Mouse (Mus musculus) kidney, postnatal 0 days (tissue): ENCODE results near the gene Sorbs2. TPM values are rescaled to one million over a fixed set of nuclear protein-coding genes. Genes with fewer than 3 reads are reported as not detected.

Experiments used
- ATAC-seq: fragments of 200-750 bp; cut with Nextera tagmentation; replicated peaks from 2 replicates; pipeline ENCODE4 v1.8.0; 2017; ENCODE audit warnings: low read depth, moderate number of reproducible peaks, moderate TSS enrichment, moderate library complexity; ENCODE audit not compliant: low FRiP score
- DNase-seq: peaks from one replicate; pipeline ENCODE4 v3.0.0-alpha.2; 2016; ENCODE audit warnings: low spot score
- H3K27ac ChIP-seq: fragments of 300-500 bp; sonication (generic); 2 replicates; pipeline ENCODE4 v1.5.1; 2014; ENCODE audit warnings: mild to moderate bottlenecking
- H3K27me3 ChIP-seq: fragments of 300-500 bp; sonication (generic); 2 replicates; pipeline ENCODE4 v1.6.1; 2014; ENCODE audit warnings: low read length, mixed read lengths; ENCODE audit not compliant: insufficient read depth
- H3K36me3 ChIP-seq: fragments of 300-500 bp; sonication (generic); 2 replicates; pipeline ENCODE4 v1.6.1; 2014; ENCODE audit warnings: low read length, mixed read lengths; ENCODE audit not compliant: insufficient read depth
- H3K4me1 ChIP-seq: fragments of 300-500 bp; sonication (generic); replicated peaks from 2 replicates; pipeline ENCODE4 v1.6.1; 2014; ENCODE audit warnings: antibody characterized with exemption, low read length, mixed read lengths; ENCODE audit not compliant: insufficient read depth
- H3K4me2 ChIP-seq: fragments of 300-500 bp; sonication (generic); 2 replicates; pipeline ENCODE4 v1.6.1; 2014; ENCODE audit warnings: mild to moderate bottlenecking, low read length, moderate library complexity, mixed read lengths
- H3K4me3 ChIP-seq: fragments of 300-500 bp; sonication (generic); replicated peaks from 2 replicates; pipeline ENCODE4 v1.5.1; 2014; ENCODE audit warnings: low read depth, low read length
- H3K9ac ChIP-seq: fragments of 300-500 bp; sonication (generic); 2 replicates; pipeline ENCODE4 v1.6.1; 2014; ENCODE audit warnings: low read depth, low read length
- H3K9me3 ChIP-seq: fragments of 300-500 bp; sonication (generic); replicated peaks from 2 replicates; pipeline ENCODE4 v1.6.1; 2016; ENCODE audit warnings: low read length, inconsistent platforms, mixed read lengths
- CTCF ChIP-seq: IDR thresholded peaks from 2 replicates; pipeline ENCODE4 v1.5.1; 2016; ENCODE audit warnings: antibody characterized with exemption, low read depth, mild to moderate bottlenecking, moderate library complexity
- WGBS: fragments of 180-500 bp; shearing (Covaris S2); extraction: QIAGEN DNeasy Blood & Tissue Kit; methylation state at CpG from one replicate; pipeline ENCODE4 v1.1.7; 2014; 5-methylcytosine and 5-hydroxymethylcytosine counted together
- polyA plus RNA-seq: library from polyadenylated mRNA; unstranded; fragments of >200 nt; fragmentation: Nextera tagmentation; extraction: Ambion mirVana; gene quantifications from 2 replicates; pipeline ENCODE4 v1.2.1, GENCODE M21; 2015

Sorbs2 gene
- polyA plus RNA-seq, 1 experiment from 2014 or later = 41.6 TPM

DNA sequence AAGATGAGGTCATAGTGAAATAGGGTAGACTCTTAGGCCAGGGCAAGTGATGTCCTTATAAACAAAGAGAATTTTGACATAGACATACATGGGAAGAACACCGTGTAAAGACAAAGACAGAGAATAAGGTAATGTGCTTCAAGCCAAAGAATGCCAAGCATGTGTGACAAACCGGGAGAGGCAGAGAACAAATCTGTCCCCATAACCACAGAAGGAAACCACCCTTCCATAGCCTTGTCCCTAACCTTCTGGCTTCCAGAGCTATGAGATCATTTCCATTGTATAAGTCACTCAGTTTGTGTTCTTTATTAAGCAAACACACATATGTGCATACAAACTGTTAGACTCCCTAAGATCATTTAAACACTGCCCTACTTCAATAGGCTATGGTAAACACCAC, 21.3 kb downstream of the Sorbs2 start:
- Histone ChIP-seq H3K4me1 (no peaks in the 10 kb centered on the region), H3K9ac (no peak overlapping the region), H3K36me3 (no peaks in the 10 kb centered on the region), H3K4me3 (no peak overlapping the region), H3K4me2 (no peak overlapping the region), H3K9me3 (no peaks in the 10 kb centered on the region), H3K27ac (no peak overlapping the region), H3K27me3 (no peaks in the 10 kb centered on the region)
- TF ChIP-seq CTCF = no peak
- no peak for DNase-seq
- 70% methylated on average over 2 of the region's 2 CpGs for WGBS
- ATAC-seq = no peak

DNA sequence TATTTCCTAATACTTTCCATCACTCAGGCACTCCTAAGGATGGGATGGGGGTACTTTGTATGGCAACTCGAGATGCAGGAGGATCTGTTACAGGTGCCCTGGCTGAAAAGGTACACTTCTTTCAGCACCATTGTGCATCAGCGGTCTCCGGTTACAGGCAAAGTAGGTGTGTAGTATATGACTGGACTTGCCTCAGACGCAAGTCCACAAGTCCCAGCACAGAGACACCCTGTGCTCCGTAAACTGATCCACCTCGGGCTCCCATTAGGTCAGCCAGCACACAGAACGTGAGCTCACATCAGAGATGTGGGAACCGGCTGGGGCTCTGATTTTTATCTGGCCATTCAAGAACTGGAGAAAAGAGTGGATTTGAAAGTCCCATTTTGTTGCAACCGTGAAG, 29.0 kb downstream of the Sorbs2 start:
- H3K4me2 ChIP-seq = no peak overlapping the region
- no peak overlapping the region for H3K9ac ChIP-seq
- no peak overlapping the region for H3K4me3 ChIP-seq
- H3K27me3 ChIP-seq = no peaks in the 10 kb centered on the region
- no peak for TF ChIP-seq CTCF
- H3K4me1 ChIP-seq = no peaks in the 10 kb centered on the region
- no peaks in the 10 kb centered on the region for H3K9me3 ChIP-seq
- H3K36me3 ChIP-seq = no peaks in the 10 kb centered on the region
- no peak for DNase-seq
- ATAC-seq = no peak
- no peak overlapping the region for H3K27ac ChIP-seq
- 49% methylated on average over 9 of the region's 9 CpGs for WGBS

DNA sequence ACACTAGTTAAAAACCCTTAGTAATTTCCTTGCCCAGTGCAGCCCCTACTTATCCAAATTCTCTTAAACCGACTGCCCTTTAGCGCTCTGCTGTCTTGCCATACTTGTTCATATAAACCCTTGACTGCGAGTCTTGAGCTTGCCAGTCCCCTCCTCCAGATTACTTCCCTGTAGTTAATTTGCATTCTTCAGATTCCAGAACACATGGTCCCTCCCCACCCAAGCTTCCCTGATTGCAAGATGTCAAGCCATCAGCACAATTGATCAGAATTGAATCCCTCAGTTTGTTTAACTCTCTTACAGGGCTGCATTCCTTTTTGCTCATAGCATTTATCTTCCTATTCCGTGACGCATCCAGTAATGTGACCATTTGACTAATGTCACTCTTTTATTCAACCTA, 32.9 kb downstream of the Sorbs2 start:
- ATAC-seq (no peak), DNase-seq (peak; percentile 20)
- 56% methylated on average over 5 of the region's 5 CpGs for WGBS
- H3K4me1 ChIP-seq = no peaks in the 10 kb centered on the region
- H3K4me3 ChIP-seq = no peak overlapping the region
- TF ChIP-seq CTCF = no peak
- H3K9me3 ChIP-seq = no peaks in the 10 kb centered on the region
- no peaks in the 10 kb centered on the region for H3K27me3 ChIP-seq
- H3K4me2 ChIP-seq = no peak overlapping the region
- no peak overlapping the region for H3K9ac ChIP-seq
- H3K36me3 ChIP-seq = no peaks in the 10 kb centered on the region
- no peak overlapping the region for H3K27ac ChIP-seq

DNA sequence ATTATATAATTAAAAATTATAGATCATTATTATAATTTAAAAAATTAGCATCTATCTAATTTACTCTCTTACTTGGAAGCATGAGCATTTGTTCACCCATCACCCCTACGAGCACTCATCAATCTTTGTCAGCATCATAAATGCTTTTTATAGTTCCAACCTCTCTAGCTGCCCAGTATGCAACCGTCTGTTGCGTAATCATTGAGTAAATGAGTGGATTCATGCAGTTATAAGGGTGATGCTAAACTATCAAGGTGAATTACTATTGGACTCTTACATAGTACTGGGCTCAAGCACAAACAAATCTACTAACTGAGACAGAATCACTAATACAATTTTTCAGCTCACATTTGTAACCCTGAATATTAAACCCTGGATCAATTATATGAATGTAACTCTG, 44.6 kb downstream of the Sorbs2 start:
- no peaks in the 10 kb centered on the region for H3K4me1 ChIP-seq
- no peak overlapping the region for H3K9ac ChIP-seq
- no peak for TF ChIP-seq CTCF
- H3K27me3 ChIP-seq = no peaks in the 10 kb centered on the region
- DNase-seq = no peak
- H3K27ac ChIP-seq = no peak overlapping the region
- no peak overlapping the region for H3K4me3 ChIP-seq
- WGBS = 88% methylated on average over 3 of the region's 3 CpGs
- H3K36me3 ChIP-seq = no peaks in the 10 kb centered on the region
- H3K9me3 ChIP-seq = no peaks in the 10 kb centered on the region
- no peak overlapping the region for H3K4me2 ChIP-seq
- no peak for ATAC-seq

DNA sequence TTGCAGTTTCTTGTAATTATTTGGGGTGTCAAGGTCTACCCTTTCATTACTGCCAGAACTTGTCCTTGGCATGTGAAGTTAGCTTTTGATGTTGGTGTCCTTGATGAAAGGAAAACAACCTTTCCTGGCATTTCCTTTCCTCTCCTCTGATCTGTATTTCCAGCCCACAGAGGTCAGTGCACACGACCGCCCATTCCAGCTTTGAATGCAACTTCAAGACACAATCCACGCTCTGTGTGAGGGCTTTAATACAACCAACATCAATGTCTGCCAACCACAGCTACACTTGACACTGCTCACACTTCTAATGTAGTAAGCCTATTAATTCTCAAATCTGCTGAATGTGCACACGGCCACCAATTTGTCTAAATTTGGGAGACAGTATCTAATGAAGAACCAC, 47.0 kb downstream of the Sorbs2 start:
- DNase-seq (peak; percentile 24), ATAC-seq (no peak)
- H3K4me1 ChIP-seq = no peaks in the 10 kb centered on the region
- no peaks in the 10 kb centered on the region for H3K27me3 ChIP-seq
- H3K9ac ChIP-seq = no peak overlapping the region
- H3K9me3 ChIP-seq = no peaks in the 10 kb centered on the region
- TF ChIP-seq CTCF = no peak
- no peaks in the 10 kb centered on the region for H3K36me3 ChIP-seq
- no peak overlapping the region for H3K27ac ChIP-seq
- WGBS = 42% methylated on average over 4 of the region's 4 CpGs
- no peak overlapping the region for H3K4me2 ChIP-seq
- no peak overlapping the region for H3K4me3 ChIP-seq

DNA sequence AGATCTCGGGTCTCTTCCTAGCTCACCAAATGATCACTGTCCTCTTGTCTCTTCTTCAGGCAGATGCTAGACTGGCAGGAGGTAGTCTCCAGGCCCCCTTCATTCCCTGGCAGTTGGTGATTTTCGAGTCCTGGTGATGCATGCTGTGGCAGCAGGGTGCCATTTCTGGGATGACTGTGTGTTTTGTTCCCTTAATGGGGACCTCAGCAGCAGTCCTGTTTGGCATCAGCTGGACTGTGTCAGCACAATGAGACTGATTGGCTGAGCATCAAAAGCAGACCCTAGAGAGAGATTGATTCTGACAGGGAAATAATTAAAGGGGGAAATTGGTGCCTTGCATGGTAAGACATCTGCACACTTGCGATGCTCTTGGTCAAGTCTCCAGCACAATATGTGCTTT, 50.3 kb downstream of the Sorbs2 start:
- TF ChIP-seq CTCF = no peak
- Histone ChIP-seq H3K4me3 (no peak overlapping the region), H3K36me3 (no peaks in the 10 kb centered on the region), H3K9me3 (no peaks in the 10 kb centered on the region), H3K27ac (no peak overlapping the region), H3K4me2 (no peak overlapping the region), H3K27me3 (no peaks in the 10 kb centered on the region), H3K9ac (no peak overlapping the region), H3K4me1 (0 out of 2 replicates have a peak, but pooled peaks cover 4% of the 10 kb centered on the region)
- ATAC-seq = no peak
- WGBS = 80% methylated on average over 3 of the region's 3 CpGs
- no peak for DNase-seq

DNA sequence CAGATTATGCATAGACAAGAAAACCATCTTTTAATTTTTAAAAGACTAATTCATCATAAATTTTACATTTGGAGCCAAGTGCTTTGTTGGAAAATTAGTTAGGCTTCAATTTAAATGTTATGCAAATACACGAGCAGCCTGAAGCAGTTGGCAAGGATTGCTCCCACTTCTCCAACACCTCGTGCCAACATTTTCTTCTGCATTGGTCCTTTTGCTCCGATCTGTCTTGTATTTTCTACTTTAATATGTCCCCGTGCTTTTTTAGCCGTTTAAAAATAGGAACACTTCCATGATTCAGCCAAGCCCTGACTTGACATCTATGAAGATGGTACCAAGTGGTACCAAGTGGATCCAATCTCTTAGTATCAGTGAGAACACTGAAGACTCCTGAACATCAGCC, 50.8 kb downstream of the Sorbs2 start:
- TF ChIP-seq CTCF = no peak
- H3K4me3 ChIP-seq = no peak overlapping the region
- 94% methylated on average over 5 of the region's 5 CpGs for WGBS
- DNase-seq = no peak
- no peaks in the 10 kb centered on the region for H3K9me3 ChIP-seq
- no peak overlapping the region for H3K9ac ChIP-seq
- 0 out of 2 replicates have a peak, but pooled peaks cover 4% of the 10 kb centered on the region for H3K4me1 ChIP-seq
- no peaks in the 10 kb centered on the region for H3K36me3 ChIP-seq
- no peak for ATAC-seq
- H3K27ac ChIP-seq = no peak overlapping the region
- no peaks in the 10 kb centered on the region for H3K27me3 ChIP-seq
- H3K4me2 ChIP-seq = no peak overlapping the region
